Mouse (Mus musculus): ENCODE measurements at regions not wholly inside any gene's neighbourhood (a gene's known extent, or its start where the extent isn't known, plus 50 kb on each side); places are given as distances from the start of the nearest gene placed in this dataset.

- DNase-seq (ENCODE audit: low read depth) = no peak
These were observed 62.9 kb upstream of the Odc1 start for GRCm38 (mm10) chr12:17481687-17482086.

GRCm38 (mm10) chr12:17482196-17482595 lies 62.4 kb upstream of the Odc1 start:
- no peak for DNase-seq (ENCODE audit: low read depth)

- no peak for DNase-seq (ENCODE audit: low read depth)
These were observed 60.1 kb upstream of the Odc1 start for GRCm38 (mm10) chr12:17484448-17484847.

- DNase-seq (ENCODE audit: low read depth) = no peak
These were observed 58.4 kb upstream of the Odc1 start for GRCm38 (mm10) chr12:17486062-17486770.

GRCm38 (mm10) chr12:17487336-17487735 lies 57.3 kb upstream of the Odc1 start:
- peak; percentile 20 for DNase-seq (ENCODE audit: low read depth)

- no peak for DNase-seq (ENCODE audit: low read depth)
These were observed 56.4 kb upstream of the Odc1 start for GRCm38 (mm10) chr12:17488203-17488602.

GRCm38 (mm10) chr12:17489971-17490370 lies 54.6 kb upstream of the Odc1 start:
- no peak for DNase-seq (ENCODE audit: low read depth)

- no peak for DNase-seq (ENCODE audit: low read depth)
These were observed 52.0 kb upstream of the Odc1 start for GRCm38 (mm10) chr12:17492574-17492973.

- DNase-seq (ENCODE audit: low read depth) = no peak
These were observed 51.5 kb upstream of the Odc1 start for GRCm38 (mm10) chr12:17493053-17493452.

GRCm38 (mm10) chr12:17493810-17494209 lies 50.8 kb upstream of the Odc1 start:
- no peak for DNase-seq (ENCODE audit: low read depth)

Measured in c-Kit-positive CD71-positive TER-119-negative erythroid progenitor cells, embryonic 14.5 days (primary cell).